Mouse (Mus musculus): ENCODE results near the gene Fgfr2.

DNA sequence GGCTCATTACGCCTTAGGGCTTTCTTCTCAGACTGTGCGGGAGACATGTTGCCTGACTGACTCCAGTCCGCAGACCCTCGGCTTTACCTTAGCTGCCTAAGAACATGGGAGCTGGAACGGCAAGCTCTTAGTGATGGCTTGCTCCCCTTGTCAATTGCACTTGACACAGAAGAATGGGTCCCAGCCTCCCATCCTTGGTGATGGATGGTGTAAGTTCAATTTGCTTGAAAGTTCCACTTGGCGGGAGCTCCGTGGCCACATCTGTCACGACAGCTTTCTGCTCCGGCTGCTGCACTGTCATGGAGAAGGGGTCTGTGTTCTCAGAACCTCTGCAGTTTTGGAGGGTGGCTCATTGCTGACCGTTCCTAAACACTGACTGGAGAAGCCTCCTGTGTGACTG lies 1518.2 kb downstream of the Fgfr2 start:
- no peak for TF ChIP-seq ZNF384 (IDR thresholded peaks at IDR 0.05; ENCODE audit: low read depth, low read length)
- no peak for TF ChIP-seq MAFK (IDR thresholded peaks at IDR 0.05; ENCODE audit: insufficient read depth, low read depth, low read length)
- TF ChIP-seq HCFC1 (IDR thresholded peaks at IDR 0.05; ENCODE audit: borderline replicate concordance, insufficient read depth, low read length): no peak
